Mouse (Mus musculus) ES-E14 (cell line): ENCODE data around the gene Pmpca. TPM values are rescaled to one million over a fixed set of nuclear protein-coding genes. Genes with fewer than 3 reads are reported as not detected.

Experiments
- DNase-seq: peaks from one replicate; pipeline ENCODE4 v3.0.0-alpha.2; 2013; ENCODE audit warnings: low read depth, low spot score
- H3K27ac ChIP-seq: 2 replicates; pipeline ENCODE4 v1.5.1; 2012; ENCODE audit warnings: low read depth, mild to moderate bottlenecking, low read length, moderate library complexity, mixed read lengths; ENCODE audit not compliant: poor library complexity, insufficient read depth, severe bottlenecking
- H3K36me3 ChIP-seq: 2 replicates; pipeline ENCODE4 v1.6.1; 2012; ENCODE audit warnings: mild to moderate bottlenecking, low read length, moderate library complexity, mixed read lengths; ENCODE audit not compliant: control insufficient read depth, poor library complexity, insufficient read depth, severe bottlenecking
- H3K4me1 ChIP-seq, 2 experiments: fragments of 150-350 bp in 1 of 2; sonication (generic) in 1 of 2; 2 replicates each; pipeline ENCODE4 v1.6.1; 2012; ENCODE audit warnings: low read length in 2 of 2, mild to moderate bottlenecking in 1 of 2, mixed read lengths in 1 of 2; ENCODE audit not compliant: control insufficient read depth in 2 of 2, insufficient read depth in 2 of 2, poor library complexity in 1 of 2
- H3K4me3 ChIP-seq, 2 experiments: fragments of 150-350 bp in 1 of 2; sonication (generic) in 1 of 2; 2 replicates each; pipeline ENCODE4 v1.5.1; 2012; ENCODE audit warnings: low read length in 2 of 2, low read depth in 1 of 2, mild to moderate bottlenecking in 1 of 2, mixed read lengths in 1 of 2; ENCODE audit not compliant: insufficient read depth in 1 of 2, poor library complexity in 1 of 2, severe bottlenecking in 1 of 2
- H3K9ac ChIP-seq: 2 replicates; pipeline ENCODE4 v1.6.1; 2012; ENCODE audit warnings: low read depth, mild to moderate bottlenecking, low read length, mixed read lengths; ENCODE audit not compliant: poor library complexity, insufficient read depth, severe bottlenecking
- H3K9me3 ChIP-seq: fragments of 150-350 bp; sonication (generic); 2 replicates; pipeline ENCODE4 v1.6.1; 2012; ENCODE audit warnings: low read depth, mild to moderate bottlenecking, low read length; ENCODE audit not compliant: control insufficient read depth, insufficient read depth
- CHD2 ChIP-seq: IDR thresholded peaks from 2 replicates; pipeline ENCODE4 v1.6.1; 2014; ENCODE audit warnings: mild to moderate bottlenecking, low read depth, low read length, inconsistent platforms
- HCFC1 ChIP-seq: IDR thresholded peaks from 2 replicates; pipeline ENCODE4 v1.6.1; 2012; ENCODE audit warnings: low read length, inconsistent platforms, borderline replicate concordance; ENCODE audit not compliant: insufficient read depth
- MAFK ChIP-seq: IDR thresholded peaks from 2 replicates; pipeline ENCODE4 v1.6.1; 2014; ENCODE audit warnings: mild to moderate bottlenecking, low read depth, low read length, inconsistent platforms; ENCODE audit not compliant: insufficient read depth
- ZC3H11A ChIP-seq: IDR thresholded peaks from 2 replicates; pipeline ENCODE4 v1.6.1; 2012; ENCODE audit warnings: low read depth, mild to moderate bottlenecking, inconsistent platforms, low read length, borderline replicate concordance
- ZNF384 ChIP-seq: IDR thresholded peaks from 2 replicates; pipeline ENCODE4 v1.6.1; 2012; ENCODE audit warnings: low read depth, low read length, inconsistent platforms
- in situ Hi-C, 2 experiments: fragments of 600-800 bp; cut with MboI; formaldehyde crosslinking; loops; one replicate each; pipeline ENCODE4 v1.15.1; 2025; ENCODE audit warnings: low sequenced_read_pairs in 2 of 2, inconsistent platforms in 1 of 2; ENCODE audit not compliant: unreplicated experiment in 2 of 2
- total RNA-seq: library from RNA; depleted of rRNA; stranded (reverse); fragments of 300-350 nt; gene quantifications from 2 replicates; pipeline ENCODE4 v1.2.3, GENCODE M21; 2012

Pmpca gene
- total RNA-seq, 1 experiment = 149 TPM

DNA sequence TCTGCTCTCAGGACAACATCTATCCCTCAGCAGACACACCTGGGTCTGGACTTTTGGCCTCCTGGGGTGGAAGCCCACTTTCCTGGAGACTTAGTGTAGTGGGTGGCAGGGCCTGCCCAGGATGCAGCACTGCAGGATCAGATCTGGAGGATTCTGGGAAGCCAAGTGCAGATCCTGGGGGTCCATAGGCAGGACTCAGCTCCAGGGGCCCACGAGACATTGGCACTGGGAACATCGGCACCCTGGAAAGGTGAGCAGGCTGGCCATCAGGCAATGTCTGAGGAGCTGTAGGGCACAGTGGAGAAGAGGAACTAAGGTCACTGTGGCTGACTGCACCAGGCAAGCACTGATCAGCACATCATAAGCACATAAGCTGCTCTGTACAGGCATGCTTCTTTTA lies 32.8 kb downstream of the Pmpca start:
- H3K4me3 ChIP-seq = no peak overlapping the region
- H3K27ac ChIP-seq = no peak overlapping the region

DNA sequence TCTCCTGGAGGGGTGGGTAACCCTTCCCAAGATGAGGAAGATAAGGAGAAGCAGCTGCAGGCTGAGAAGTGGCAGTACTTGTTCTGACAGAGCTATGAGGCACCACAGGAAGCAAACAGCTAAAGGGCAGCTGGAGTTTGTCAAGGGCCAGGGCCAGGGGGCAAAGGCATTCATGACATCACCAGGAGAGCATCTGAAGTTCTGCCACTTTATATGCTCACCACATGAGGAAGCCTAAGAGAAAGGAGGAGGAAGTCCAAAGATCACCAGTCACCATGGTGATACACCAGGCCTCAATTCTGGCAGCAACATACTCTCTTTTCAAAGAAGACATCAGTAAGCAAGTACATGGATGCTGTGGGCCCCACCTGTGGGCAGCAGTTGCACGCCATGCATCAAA lies 33.9 kb downstream of the Pmpca start:
- H3K4me3 ChIP-seq = no peak overlapping the region
- H3K27ac ChIP-seq = no peak overlapping the region
- no peak for TF ChIP-seq ZNF384
- TF ChIP-seq ZC3H11A = no peak
- TF ChIP-seq HCFC1 = no peak
- TF ChIP-seq MAFK = no peak
- TF ChIP-seq CHD2 = no peak
- H3K9me3 ChIP-seq = no peaks in the 10 kb centered on the region
- H3K4me1 ChIP-seq = no peaks in the 10 kb centered on the region
- H3K9ac ChIP-seq = no peak overlapping the region
- no peak for DNase-seq
- in situ Hi-C loops = no loop called here
- H3K36me3 ChIP-seq = peaks cover 64% of the 10 kb centered on the region

More for the DNA sequence above, 32.8 kb downstream of the Pmpca start:
- Histone ChIP-seq H3K4me1 (no peaks in the 10 kb centered on the region), H3K9me3 (no peaks in the 10 kb centered on the region), H3K9ac (no peak overlapping the region), H3K36me3 (peaks cover 65% of the 10 kb centered on the region)
- no peak for TF ChIP-seq ZC3H11A
- no peak for TF ChIP-seq MAFK
- TF ChIP-seq CHD2 = no peak
- TF ChIP-seq ZNF384 = no peak
- no peak for TF ChIP-seq HCFC1
- in situ Hi-C loops = no loop called here
- DNase-seq = no peak

DNA sequence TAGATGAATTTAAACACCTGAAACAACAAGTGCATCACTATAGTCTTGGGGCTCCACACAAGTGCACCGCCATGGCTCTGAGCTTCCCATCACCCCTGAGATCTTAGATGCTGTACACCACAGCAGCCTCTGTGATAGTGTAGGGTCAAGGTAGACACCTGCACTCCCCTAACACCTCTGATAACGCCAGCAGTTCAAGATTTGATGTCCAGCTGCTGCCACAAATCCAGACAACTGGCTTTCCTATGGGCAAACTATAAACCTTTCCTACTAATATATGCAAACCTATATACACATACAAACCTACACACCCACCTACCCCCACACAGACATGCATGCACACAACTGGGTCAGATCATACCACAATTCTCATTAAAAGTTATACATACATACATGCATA lies 35.4 kb downstream of the Pmpca start:
- DNase-seq = no peak
- peaks cover 72% of the 10 kb centered on the region for H3K36me3 ChIP-seq
- no peak overlapping the region for H3K27ac ChIP-seq
- H3K9me3 ChIP-seq = no peaks in the 10 kb centered on the region
- in situ Hi-C loops = no loop called here
- H3K9ac ChIP-seq = no peak overlapping the region
- TF ChIP-seq MAFK = no peak
- no peak for TF ChIP-seq ZNF384
- TF ChIP-seq ZC3H11A = no peak
- TF ChIP-seq HCFC1 = no peak
- no peak for TF ChIP-seq CHD2
- no peaks in the 10 kb centered on the region for H3K4me1 ChIP-seq
- H3K4me3 ChIP-seq = no peak overlapping the region

DNA sequence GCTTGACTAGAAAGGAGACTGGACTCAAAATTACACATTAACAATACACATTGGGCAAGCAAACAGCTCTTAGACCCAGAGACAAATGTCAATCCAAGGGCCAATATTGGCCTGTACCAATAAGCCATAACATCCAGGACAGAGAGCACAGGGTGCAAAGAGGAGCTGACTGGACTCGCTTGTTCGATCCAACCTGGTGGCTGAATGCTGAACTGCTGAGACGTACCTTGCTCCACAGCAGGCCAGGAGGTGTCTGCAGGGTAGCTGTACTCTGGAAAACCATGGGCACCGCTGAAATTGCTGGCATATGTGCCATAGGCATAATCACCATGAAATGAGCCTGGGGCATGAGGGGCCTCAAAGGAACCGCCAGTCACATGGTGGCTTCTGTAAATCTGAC lies 40.7 kb downstream of the Pmpca start:
- no peak overlapping the region for H3K4me3 ChIP-seq
- in situ Hi-C loops = loop anchor here in 1 of 2 experiments (25.0 kb wide), 1 partner anchor 482 kb away; the partner anchor contains the start of genes Med22, Rpl7a, Surf1 and Surf2
- DNase-seq = no peak
- H3K9me3 ChIP-seq = no peaks in the 10 kb centered on the region
- no peak overlapping the region for H3K9ac ChIP-seq
- no peak for TF ChIP-seq ZC3H11A
- TF ChIP-seq MAFK = no peak
- TF ChIP-seq CHD2 = no peak
- TF ChIP-seq ZNF384 = no peak
- no peak for TF ChIP-seq HCFC1
- no peaks in the 10 kb centered on the region for H3K4me1 ChIP-seq
- H3K36me3 ChIP-seq = peaks cover 56% of the 10 kb centered on the region
- no peak overlapping the region for H3K27ac ChIP-seq

DNA sequence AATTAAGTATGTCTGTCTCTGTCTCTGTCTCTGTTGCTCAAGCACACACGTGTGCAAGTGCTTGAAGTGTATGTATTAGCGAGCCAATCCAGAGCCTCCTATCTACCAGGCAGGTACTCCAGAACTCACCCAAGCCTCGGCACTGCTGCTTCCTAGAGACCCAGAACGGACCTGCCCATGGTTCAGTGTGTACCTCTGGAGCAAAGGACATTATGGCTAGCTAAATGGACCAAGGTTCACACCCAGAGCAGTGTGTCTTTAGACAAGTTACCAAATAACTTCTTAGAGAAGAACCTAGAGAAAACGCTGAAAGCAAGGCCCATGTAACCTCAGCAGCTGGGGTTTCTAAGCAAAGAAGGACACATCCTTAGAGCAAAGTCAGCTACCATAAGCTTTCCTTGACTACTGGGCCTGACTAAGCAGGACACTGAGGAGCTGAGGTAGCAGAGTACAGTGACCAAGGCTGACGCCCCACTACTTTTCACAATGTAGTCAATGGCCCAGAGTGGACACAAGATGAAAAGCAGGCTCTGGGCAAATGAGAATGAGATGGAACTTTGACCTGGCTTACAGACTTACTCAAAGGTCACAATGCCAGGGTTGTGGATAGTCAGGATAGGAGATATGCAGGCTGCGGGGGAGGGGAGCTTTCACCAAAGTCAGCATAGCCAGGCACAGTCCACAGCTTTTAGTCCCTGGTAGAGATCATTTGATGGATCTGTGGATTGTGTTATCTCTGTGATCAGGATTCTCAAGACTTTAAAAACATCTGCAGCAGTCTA lies 45.8 kb downstream of the Pmpca start:
- no peak for DNase-seq
- in situ Hi-C loops = loop anchor here in 1 of 2 experiments (25.0 kb wide), 1 partner anchor 477 kb away; the partner anchor contains the start of genes Med22, Rpl7a, Surf1 and Surf2
- no peak overlapping the region for H3K27ac ChIP-seq
- peaks cover 0 to 2% of the 10 kb centered on the region in 2 experiments; a peak in 1 of 4 replicates for H3K4me1 ChIP-seq
- H3K9ac ChIP-seq = no peak overlapping the region
- no peak for TF ChIP-seq HCFC1
- no peaks in the 10 kb centered on the region for H3K9me3 ChIP-seq
- H3K4me3 ChIP-seq = no peak overlapping the region
- H3K36me3 ChIP-seq = peaks cover 51% of the 10 kb centered on the region
